Mouse (Mus musculus) forelimb bud, embryonic 11.5 days (tissue): ENCODE data around the gene Dera.

Experiments
- DNase-seq: peaks from one replicate; pipeline ENCODE4 v3.0.0-alpha.2; 2012; ENCODE audit warnings: low read depth, low spot score

The Dera gene

DNA sequence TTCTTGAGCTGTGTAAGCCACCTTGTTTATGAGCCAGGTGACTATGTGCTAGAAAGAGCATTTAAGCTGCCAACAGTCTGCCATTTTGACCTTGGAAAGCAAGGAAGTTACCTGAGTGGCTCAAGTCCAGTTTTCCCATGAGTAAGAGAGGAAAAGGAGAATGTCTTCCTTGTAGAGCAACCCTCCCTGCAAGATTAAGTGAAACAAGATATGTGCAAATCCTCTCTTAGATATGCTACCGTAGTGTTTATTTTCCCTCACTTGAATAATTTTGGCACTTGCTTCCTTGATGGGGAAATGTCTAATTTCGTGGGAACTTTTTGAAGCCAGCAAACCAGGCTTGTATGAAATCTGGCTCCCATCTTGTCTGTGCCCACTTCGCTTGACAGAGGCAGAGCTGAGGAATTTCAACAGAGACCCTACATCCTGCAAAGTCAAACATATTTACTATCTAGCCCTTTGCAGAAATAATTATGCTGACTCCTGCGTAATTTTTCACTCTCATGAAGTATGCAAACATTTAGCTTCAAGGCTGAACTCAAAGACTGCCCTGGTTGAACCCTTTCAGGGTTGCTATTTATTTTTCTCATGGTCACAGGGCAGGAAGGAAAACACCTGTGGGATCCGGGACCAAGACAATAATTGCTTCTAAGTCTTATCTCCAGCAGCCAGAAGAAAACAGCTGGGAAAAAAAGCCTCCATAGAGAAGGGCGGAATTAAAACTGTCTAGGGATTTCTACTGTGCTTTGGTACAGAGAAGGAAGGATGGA, 132.0 kb downstream of the Dera start:
- no peak for DNase-seq

DNA sequence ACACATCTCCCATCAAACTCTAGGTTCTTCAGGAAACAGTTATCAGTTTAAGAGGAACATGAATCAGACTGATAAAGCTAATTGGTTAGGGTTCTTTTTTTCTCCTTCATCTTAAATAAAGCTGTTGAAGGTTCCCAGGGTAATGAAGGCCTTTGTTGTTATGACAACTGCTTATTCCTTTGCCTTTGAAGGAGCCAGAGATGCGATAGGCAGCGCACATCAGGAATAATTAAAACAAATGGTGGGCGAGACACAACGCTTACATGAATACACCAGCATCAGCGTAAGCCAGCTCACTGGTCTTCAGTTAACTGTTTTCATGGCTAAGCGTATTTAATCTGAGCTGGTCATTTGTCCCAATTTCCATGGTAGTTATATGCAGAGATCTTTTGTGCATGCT, 132.9 kb downstream of the Dera start:
- no peak for DNase-seq

DNA sequence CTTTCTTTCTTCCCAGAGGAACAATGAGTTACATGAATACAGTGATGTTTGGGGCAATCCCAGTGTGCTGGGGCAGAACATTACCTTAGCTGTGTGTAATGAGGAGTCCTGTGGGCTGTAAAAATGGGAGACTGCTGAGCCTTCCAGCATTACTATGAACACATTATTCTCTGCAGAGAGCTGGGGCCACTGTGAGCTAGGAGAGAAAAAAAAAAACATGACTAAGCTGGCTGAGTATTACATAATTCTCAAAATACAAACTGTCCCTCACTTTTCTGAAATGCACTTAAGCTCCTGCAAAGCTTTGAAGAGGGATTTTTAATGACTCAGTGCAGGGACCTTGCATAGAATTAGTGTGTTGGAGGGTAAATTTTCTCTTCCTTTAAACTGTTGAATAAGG, 143.3 kb downstream of the Dera start:
- no peak for DNase-seq

DNA sequence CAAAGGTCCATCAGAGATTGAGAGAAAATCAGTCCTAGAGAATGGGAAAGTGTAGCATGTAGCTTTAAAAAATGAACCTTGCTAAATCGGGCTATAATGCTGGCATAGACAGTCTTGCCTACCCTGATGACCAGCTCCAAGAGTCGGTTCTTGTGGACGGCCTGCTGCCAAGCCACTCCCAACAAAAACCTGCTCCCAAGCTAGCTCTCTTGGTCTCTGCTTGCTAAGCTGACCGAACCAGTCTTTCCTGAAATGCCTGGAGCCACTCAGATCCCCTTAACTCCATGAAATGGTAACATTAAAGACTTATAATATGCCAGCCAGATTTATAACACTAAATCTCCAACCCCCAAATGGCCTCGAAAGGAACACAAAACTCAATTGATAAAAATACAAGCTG, 146.9 kb downstream of the Dera start:
- DNase-seq = no peak
